Mouse (Mus musculus) large intestine, adult 2 months (tissue): ENCODE results near the gene Asgr2. TPM values are rescaled to one million over a fixed set of nuclear protein-coding genes. Genes with fewer than 3 reads are reported as not detected.
"Not testable (repeated sequence)": the region's sequence is repeated elsewhere in the genome, so short reads cannot be mapped to it uniquely, and the experiment has no call there.

Experiments used
- DNase-seq: peaks from one replicate; pipeline ENCODE4 v3.0.0-alpha.2; 2012; ENCODE audit warnings: low read depth, low spot score
- WGBS: fragments of 180-500 bp; shearing (Covaris S2); methylation state at CpG from one replicate; pipeline ENCODE4 v1.1.7; 2018; 5-methylcytosine and 5-hydroxymethylcytosine counted together
- polyA plus RNA-seq: library from polyadenylated mRNA; depleted of rRNA; stranded (reverse); fragments of >200 nt; gene quantifications from 2 replicates; pipeline ENCODE4 v1.2.3, GENCODE M21; 2012; rRNA removed

Gene Asgr2
- polyA plus RNA-seq, 1 experiment: 0.32 TPM

DNA sequence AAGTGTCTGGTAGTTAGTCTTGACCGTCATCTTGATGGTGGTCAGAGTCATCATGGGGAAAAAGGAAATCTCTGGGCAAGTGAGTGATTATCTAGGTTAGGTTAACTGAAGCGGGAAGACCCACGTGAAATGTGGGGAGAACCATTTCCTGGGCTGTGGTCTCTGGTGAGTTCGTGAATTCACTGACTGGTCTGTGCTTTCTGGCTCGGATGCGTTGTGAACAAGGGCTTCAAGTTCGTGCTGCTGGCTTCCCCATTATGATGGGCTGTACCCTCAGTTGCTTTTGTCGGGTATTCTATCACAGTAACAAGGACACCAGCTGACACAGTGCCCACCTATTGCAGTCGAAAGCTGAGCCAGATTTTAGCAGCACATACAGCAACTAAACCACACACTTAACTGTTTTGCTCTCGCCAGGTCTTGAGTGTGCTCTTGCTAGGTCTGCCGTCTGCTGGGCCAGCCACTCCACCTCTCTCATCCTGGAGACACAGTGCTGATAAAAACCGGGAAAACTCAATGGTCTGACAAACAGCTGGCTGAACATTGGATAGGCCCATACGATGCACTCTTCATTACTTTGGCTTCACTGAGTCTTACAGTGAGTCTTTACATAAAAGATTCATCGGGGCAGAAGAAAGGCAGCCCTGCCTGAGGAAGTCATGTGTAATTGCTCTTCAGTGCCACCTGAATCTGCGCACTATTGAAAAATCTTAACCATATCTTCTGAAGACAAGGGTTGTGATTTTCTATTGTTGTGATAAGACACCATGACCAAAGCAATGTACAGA is 11.4 kb upstream of the Asgr2 start:
- DNase-seq: no peak
- WGBS: 86% methylated on average over 15 of the region's 15 CpGs

DNA sequence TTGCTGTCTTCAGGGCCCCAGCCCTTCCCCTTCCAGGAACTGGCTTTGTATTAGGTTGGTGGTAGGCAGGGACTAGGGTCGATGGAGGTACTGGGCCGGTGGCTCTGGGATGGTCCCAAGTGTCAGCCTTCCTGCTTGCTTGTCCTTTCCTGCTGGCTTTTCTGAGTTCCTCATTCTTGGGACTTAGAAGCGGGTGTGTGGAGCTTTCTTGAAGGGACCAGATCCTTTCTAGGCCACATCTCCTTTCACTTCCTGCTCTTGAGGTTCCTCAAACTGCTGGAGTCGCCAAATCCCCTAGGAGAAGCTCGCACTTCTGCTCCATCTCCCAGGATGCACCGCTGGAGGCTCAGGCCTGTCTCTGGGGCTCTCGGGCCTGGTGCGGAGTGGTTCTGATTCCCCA is 7.9 kb upstream of the Asgr2 start:
- 86% methylated on average over 8 of the region's 8 CpGs for WGBS
- DNase-seq: no peak

DNA sequence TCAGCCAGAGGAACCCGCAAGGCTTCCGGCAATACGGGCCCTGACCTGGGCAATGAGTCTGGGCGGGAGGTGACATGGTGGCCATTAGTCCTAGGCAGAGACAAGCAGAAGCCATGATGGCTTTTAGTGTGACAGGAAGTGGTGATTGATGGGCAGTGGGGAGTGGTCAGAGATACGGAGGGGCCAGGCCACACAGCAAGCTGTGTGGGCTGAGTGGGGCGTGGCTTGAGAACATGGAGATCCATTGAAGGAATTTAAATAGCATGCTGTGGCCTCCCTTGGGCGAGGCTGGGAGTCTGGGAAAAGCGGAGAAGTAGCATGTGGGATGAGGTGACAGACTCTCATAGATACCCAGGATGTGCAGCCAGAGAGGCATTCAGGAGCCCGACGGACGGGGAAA is 5.0 kb downstream of the Asgr2 start:
- WGBS: 67% methylated on average over 11 of the region's 11 CpGs

DNA sequence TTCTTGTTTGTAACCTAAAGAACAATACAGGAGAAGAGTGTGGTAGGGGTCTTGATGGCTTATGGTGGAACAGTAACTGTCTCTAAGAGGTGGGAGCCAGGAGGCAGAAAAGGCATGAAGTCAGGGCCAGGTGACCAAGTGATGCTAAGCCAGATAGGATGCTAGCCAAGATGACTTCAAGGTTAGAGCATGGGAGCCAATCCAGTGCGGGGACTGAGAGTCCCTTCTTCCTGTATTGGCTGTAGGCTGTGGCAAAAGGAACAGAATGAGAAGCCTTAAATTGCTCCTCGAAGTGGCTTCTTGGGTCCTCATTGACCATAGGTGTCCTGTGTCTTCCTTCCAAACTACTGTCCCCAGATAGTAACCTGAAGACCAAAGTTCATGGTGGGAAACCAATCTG is 6.7 kb downstream of the Asgr2 start:
- WGBS: 92% methylated on average over 2 of the region's 2 CpGs
- no peak for DNase-seq

More for the DNA sequence above, 5.0 kb downstream of the Asgr2 start:
- no peak for DNase-seq

DNA sequence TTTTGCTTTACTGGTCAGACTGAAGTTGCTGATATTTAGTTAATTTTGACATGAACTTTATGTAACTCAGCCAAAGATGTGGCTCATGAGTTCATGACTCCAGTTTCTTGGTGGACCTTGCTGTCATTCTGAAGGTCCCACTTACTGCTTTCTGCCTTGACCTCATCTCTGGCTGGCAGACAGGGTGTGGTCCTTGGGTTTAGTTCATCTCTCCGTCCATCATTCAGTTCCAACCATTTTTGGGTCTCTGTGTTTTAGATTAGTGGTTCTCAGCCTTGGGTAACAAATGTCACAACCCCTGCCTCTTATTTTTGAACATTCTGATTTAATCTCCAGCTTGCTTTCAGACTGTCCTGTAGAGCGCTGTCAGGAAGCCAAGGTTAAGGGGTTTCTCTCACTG is 7.4 kb downstream of the Asgr2 start:
- 79% methylated on average over 2 of the region's 2 CpGs for WGBS
- no peak for DNase-seq

DNA sequence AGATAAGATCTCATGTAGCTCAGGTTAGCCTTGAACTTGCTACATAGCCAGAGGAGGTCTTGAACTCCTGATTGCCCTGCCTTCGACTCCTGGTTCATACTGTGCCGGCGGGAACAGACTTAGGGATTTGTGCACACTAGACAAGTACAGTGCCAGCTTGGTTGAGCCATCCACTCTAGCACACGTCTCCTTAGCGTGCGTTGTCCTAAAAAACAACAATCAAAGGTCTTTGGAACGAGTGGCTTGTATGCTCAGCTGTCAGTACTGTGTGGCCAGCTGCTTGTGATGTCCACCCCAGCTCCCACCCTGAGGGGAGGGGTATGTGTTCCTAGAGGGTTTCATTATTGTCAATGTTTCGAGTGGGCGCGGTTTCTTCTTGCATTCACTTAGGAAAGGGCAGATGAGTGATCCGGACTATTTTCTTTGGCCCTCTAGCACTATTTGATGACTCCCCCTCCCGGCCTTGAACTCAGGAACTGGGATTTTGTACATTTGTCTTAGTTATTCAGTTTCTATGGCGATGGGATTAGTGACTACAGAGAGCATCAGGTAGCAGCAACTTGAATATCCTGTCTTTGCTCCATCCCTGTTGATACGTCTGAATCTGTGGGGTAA is 11.4 kb downstream of the Asgr2 start:
- 61% methylated on average over 14 of the region's 14 CpGs for WGBS
- DNase-seq: no peak

DNA sequence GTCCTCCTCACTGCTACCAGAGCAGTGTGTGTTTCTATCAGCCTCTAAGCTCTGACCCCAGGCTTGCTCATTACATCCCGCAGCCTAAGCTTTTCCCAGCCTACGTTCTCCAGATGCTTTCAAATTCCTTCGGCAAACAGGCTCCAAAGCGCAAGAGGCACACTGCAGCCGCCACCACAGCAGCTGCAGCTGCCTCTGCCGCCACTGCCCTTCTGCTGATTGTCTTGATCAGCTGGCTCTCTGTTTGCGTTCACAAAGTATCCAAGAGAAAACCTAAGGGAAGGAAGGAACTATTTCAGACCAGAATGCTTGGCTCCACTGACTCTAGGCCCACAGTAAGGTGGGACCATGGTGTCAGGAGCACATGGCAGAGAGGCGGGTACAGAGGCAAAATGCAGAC is 14.6 kb downstream of the Asgr2 start:
- 48% methylated on average over 8 of the region's 8 CpGs for WGBS
- DNase-seq: no peak

DNA sequence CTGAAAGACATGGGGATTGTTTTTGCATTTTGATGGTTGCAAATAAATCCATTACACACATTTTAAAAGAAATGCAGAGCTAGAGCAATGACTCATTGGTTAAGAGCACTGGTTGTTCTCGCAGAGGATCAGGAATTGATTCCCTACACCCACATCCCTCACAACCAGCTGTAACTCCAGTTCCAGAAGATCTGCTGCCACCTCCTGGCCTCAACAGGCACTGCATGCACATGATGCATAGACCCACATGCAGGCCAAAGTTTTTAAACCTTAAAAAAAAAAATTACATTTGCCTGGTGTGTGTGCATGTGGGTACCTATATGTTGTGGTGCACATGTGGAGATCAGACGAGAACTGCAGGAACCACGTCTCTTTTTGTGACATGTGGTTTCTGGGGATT is 17.7 kb downstream of the Asgr2 start:
- no peak for DNase-seq
- 73% methylated on average over 3 of the region's 3 CpGs for WGBS

DNA sequence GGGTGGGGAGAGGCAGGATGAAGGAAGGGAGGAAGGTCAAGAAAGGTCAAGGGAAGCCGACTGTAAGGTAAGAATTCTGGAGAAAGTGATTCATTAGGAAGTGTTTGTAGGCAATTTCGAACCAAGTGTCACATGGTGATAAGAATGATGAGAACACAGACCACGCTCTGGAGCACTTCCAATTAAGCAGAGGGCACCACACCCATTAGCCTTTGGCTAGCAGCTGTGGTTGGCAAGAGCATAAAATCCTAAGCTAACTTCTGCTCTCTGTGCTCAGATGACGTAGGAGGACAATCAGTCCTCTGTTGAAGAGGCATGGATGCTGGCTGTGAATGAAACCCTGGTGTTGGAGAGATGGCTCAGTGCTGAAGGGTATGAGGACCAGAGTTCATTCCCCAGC is 22.1 kb downstream of the Asgr2 start:
- 21% methylated on average over 4 of the region's 4 CpGs for WGBS
- no peak for DNase-seq

DNA sequence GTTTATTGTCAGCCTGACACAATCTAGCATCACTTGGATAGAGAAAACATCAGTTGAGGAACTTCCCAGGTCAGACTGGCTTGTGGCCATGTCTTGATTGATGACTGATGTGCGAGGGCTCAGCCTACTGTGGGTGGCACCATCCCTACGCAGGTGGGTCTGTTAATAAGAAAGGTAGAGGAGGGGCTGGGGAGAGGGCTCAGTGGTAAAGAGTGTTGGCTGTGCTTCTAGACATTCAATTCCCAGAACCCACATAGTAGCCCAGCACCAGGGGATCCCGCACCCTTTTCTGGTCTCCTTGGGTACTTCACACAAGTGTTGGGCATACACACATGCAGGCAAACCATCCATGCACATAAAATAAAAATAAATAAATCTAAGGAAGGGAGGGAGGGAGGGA is 23.5 kb downstream of the Asgr2 start:
- 81% methylated on average over 3 of the region's 3 CpGs for WGBS
- no peak for DNase-seq

DNA sequence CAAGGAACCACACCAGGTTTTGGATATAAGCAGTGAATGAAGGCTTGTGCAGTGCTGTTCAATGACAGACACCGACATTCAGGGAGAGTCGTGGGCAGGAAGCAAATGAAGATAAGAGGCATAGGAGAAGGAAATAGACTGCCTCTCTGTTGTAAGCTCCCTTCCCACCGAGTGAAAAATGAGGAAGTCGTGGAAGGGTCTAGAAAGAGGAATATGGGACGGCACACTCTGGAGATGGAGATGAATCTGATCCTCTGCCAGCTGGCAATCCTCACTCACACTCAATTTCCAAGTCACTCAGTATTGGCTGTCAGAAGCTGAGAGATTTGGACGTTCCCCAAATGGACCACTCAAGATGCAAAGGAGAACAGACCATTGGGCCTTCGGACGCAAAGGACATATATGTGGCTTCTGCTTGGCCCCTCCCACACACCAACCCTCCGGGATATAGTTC is 37.5 kb downstream of the Asgr2 start, which contains the start of gene Mgl2:
Gene Mgl2, plus strand, starts transcription at position 404 of the 454 bp plus-strand sequence.
- 61% methylated on average over 9 of the region's 9 CpGs for WGBS
- DNase-seq: no peak

DNA sequence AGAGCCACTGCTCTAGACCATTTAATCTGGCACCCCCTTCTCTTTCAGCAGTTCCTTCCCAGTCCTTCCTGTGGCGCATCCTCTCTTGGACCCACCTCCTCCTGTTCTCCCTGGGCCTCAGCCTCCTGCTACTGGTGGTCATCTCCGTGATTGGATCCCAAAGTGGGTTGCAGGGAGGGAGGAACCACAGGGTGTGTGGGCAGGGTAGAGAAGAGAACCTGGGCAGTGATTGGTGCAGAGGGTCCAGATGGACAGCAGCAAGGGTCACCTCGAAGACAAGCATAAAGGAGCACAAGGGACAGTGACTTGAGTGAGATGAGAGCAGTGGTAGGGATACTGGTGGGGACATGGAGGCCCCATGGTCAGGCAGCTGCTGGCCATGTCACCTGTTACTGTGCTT is 42.6 kb downstream of the Asgr2 start:
- 67% methylated on average over 3 of the region's 3 CpGs for WGBS

DNA sequence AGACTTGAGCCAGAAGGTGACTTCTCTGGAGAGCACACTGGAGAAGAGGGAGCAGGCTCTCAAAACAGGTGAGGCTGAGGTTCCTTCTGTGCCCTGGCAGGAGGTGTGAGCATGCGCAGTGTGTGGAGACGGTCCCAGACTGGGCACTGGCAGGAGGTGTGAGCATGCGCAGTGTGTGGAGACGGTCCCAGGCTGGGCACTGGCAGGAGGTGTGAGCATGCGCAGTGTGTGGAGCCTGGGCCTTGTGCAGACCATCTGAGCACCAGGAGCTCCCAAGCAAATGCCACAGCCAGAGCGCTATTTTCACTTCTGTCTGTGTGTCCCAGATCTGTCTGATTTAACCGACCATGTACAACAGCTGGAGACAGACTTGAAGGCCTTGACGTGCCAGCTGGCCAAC is 43.5 kb downstream of the Asgr2 start:
- WGBS: 82% methylated on average over 8 of the region's 8 CpGs
- not testable (repeated sequence) for DNase-seq

More for the DNA sequence above, 42.6 kb downstream of the Asgr2 start:
- not testable (repeated sequence) for DNase-seq

DNA sequence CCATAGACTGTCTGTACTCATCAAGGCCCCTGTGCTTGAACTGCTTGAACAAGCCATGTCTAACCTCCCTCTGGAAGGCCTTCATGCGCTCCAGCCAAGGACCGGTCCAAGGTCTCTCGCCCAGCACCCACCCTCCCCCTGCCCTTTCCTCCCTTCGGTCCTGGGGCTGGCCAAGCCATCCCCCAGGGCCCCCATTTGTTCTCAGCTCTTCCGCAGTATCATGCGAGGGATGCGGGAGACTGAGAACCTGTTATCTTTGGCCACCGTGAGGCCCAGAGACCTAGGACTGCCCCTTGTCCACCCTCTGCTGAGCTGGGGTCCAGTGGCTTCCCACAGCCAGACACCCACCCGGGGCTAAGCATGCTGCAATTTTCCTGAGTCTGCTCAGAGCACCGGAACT is 46.7 kb downstream of the Asgr2 start:
- no peak for DNase-seq
- WGBS: 88% methylated on average over 10 of the region's 10 CpGs

DNA sequence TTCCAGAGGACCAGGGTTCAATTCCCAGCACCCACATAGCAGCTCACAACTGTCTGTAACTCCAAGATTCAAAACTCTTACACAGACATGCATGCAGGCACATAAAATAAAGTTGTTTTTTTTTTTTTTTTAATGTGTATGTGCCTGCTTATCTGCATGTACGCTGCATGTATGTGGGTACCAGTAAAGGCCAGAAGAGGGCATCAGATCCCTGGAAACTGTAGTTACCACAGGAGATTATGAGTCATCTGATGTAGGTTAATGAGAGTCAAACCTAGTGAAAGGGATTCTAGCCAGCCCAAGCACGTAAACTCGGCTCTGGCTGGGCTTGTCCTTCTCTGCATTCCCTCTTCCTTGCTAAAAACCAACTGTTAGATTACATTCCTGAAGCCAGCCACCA is 58.6 kb downstream of the Asgr2 start:
- WGBS: 37% methylated on average over 3 of the region's 3 CpGs
- DNase-seq: no peak

Other genes with a start within 250 kb of the Asgr2 start
- gene Plscr3, start 246.3 kb upstream of the Asgr2 start, polyA plus RNA-seq: 31.6 and 36.1 TPM in 2 replicates
- gene Tnk1, start 233.9 kb upstream of the Asgr2 start, polyA plus RNA-seq: 28.8 and 34.4 TPM in 2 replicates
- gene Tmem95, start 214.6 kb upstream of the Asgr2 start, polyA plus RNA-seq: not detected in 2 replicates
- gene Kctd11, start 211.2 kb upstream of the Asgr2 start, polyA plus RNA-seq: 1.8 and 3.0 TPM in 2 replicates
- 16.1 and 16.4 TPM in 2 replicates for gene Acap1, start 197.1 kb upstream of the Asgr2 start, polyA plus RNA-seq
- 3.0 and 3.8 TPM in 2 replicates for gene 2810408A11Rik, start 191.7 kb upstream of the Asgr2 start, polyA plus RNA-seq
- 24.4 and 36.7 TPM in 2 replicates for gene Neurl4, start 191.6 kb upstream of the Asgr2 start, polyA plus RNA-seq
- 69.2 and 79.9 TPM in 2 replicates for gene Gps2, start 178.8 kb upstream of the Asgr2 start, polyA plus RNA-seq
- 619 and 694 TPM in 2 replicates for gene Eif5a, start 170.7 kb upstream of the Asgr2 start, polyA plus RNA-seq
- gene Ybx2, start 156.8 kb upstream of the Asgr2 start, polyA plus RNA-seq: 14.7 and 16.5 TPM in 2 replicates
- gene Slc2a4, start 144.5 kb upstream of the Asgr2 start, polyA plus RNA-seq: 27.4 and 27.5 TPM in 2 replicates
- gene Cldn7, start 127.9 kb upstream of the Asgr2 start, polyA plus RNA-seq: 1,377 and 1,643 TPM in 2 replicates
- gene Ctdnep1, start 111.5 kb upstream of the Asgr2 start, polyA plus RNA-seq: 134 and 154 TPM in 2 replicates
- gene Elp5, start 110.1 kb upstream of the Asgr2 start, polyA plus RNA-seq: 70.5 and 78.1 TPM in 2 replicates
- 527 and 719 TPM in 2 replicates for gene Gabarap, start 101.5 kb upstream of the Asgr2 start, polyA plus RNA-seq
- 16.3 and 17.3 TPM in 2 replicates for gene Phf23, start 96.9 kb upstream of the Asgr2 start, polyA plus RNA-seq
- 5.5 and 5.8 TPM in 2 replicates for gene Dvl2, start 92.0 kb upstream of the Asgr2 start, polyA plus RNA-seq
- 92.8 and 125 TPM in 2 replicates for gene Acadvl, start 77.2 kb upstream of the Asgr2 start, polyA plus RNA-seq
- 5.1 and 5.9 TPM in 2 replicates for gene Dlg4, start 75.7 kb upstream of the Asgr2 start, polyA plus RNA-seq
- gene Asgr1, start 38.6 kb upstream of the Asgr2 start, polyA plus RNA-seq: not detected in 2 replicates
- 3.5 and 5.2 TPM in 2 replicates for gene Mgl2, start 37.7 kb downstream of the Asgr2 start, polyA plus RNA-seq
- gene Clec10a, start 63.6 kb downstream of the Asgr2 start, polyA plus RNA-seq: 1.4 and 2.9 TPM in 2 replicates
- 4.5 and 5.3 TPM in 2 replicates for gene Slc16a11, start 120.1 kb downstream of the Asgr2 start, polyA plus RNA-seq
- gene Slc16a13, start 128.4 kb downstream of the Asgr2 start, polyA plus RNA-seq: 3.8 and 5.3 TPM in 2 replicates
- 1.2 and 1.5 TPM in 2 replicates for gene Bcl6b, start 137.2 kb downstream of the Asgr2 start, polyA plus RNA-seq
- gene 0610010K14Rik, start 145.3 kb downstream of the Asgr2 start, polyA plus RNA-seq: 53.9 and 65.7 TPM in 2 replicates
- gene Gm21988, start 147.2 kb downstream of the Asgr2 start, polyA plus RNA-seq: 6.0 and 6.1 TPM in 2 replicates
- 163 and 175 TPM in 2 replicates for gene Rnasek, start 147.2 kb downstream of the Asgr2 start, polyA plus RNA-seq
- gene Alox12, start 162.7 kb downstream of the Asgr2 start, polyA plus RNA-seq: 1.1 and 1.4 TPM in 2 replicates
- gene Alox12e, start 230.0 kb downstream of the Asgr2 start, polyA plus RNA-seq: 0.33 and 0.48 TPM in 2 replicates